Mouse (Mus musculus) ES-CJ7 (cell line): ENCODE measurements around the gene Olfr15.
"Not testable (repeated sequence)": the region's sequence is repeated elsewhere in the genome, so short reads cannot be mapped to it uniquely, and the experiment has no call there.

ENCODE experiments used
- DNase-seq: peaks from one replicate; pipeline ENCODE4 v3.0.0; 2011; ENCODE audit warnings: low read depth, low spot score

Olfr15 gene

GRCm38 (mm10) chr16:3830588-3831109 is at the start of gene Olfr15:
Gene Olfr15, plus strand, starts transcription at chr16:3830878.
- DNase-seq, result peak; percentile 49

- no peak for DNase-seq
These were observed 49.4 kb upstream of the Olfr15 start for GRCm38 (mm10) chr16:3781237-3781636.

GRCm38 (mm10) chr16:3788394-3788793 is 42.3 kb upstream of the Olfr15 start:
- no peak for DNase-seq

GRCm38 (mm10) chr16:3808176-3808575 is 22.5 kb upstream of the Olfr15 start:
- DNase-seq, result no peak

- DNase-seq, result not testable (repeated sequence)
These were observed 16.0 kb upstream of the Olfr15 start for GRCm38 (mm10) chr16:3814667-3815066.

GRCm38 (mm10) chr16:3820202-3820601 is 10.5 kb upstream of the Olfr15 start:
- no peak for DNase-seq

GRCm38 (mm10) chr16:3828021-3828420 is 2.7 kb upstream of the Olfr15 start:
- no peak for DNase-seq

GRCm38 (mm10) chr16:3829727-3830126 is 951 bp upstream of the Olfr15 start:
- DNase-seq, result no peak

- DNase-seq, result no peak
These were observed 4.8 kb downstream of the Olfr15 start for GRCm38 (mm10) chr16:3835461-3835860.

- DNase-seq, result peak; percentile 79
These were observed 8.6 kb downstream of the Olfr15 start for GRCm38 (mm10) chr16:3839157-3839885.

GRCm38 (mm10) chr16:3842989-3843388 is 12.3 kb downstream of the Olfr15 start:
- peak; percentile 38 for DNase-seq

- no peak for DNase-seq
These were observed 13.1 kb downstream of the Olfr15 start for GRCm38 (mm10) chr16:3843796-3844195.

- DNase-seq, result peak; percentile 95
These were observed 16.2 kb downstream of the Olfr15 start, which contains the start of gene Zfp174 for GRCm38 (mm10) chr16:3846711-3847518. Gene Zfp174, plus strand, starts transcription at chr16:3847268.

GRCm38 (mm10) chr16:3847871-3848270 is 17.2 kb downstream of the Olfr15 start:
- peak; percentile 23 for DNase-seq

- no peak for DNase-seq
These were observed 17.7 kb downstream of the Olfr15 start for GRCm38 (mm10) chr16:3848416-3848815.

- not testable (repeated sequence) for DNase-seq
These were observed 20.6 kb downstream of the Olfr15 start for GRCm38 (mm10) chr16:3851301-3851700.

- DNase-seq, result no peak
These were observed 21.9 kb downstream of the Olfr15 start for GRCm38 (mm10) chr16:3852586-3852985.

GRCm38 (mm10) chr16:3854437-3855182 is 23.9 kb downstream of the Olfr15 start:
- no peak for DNase-seq

- DNase-seq, result no peak
These were observed 25.1 kb downstream of the Olfr15 start for GRCm38 (mm10) chr16:3855776-3856175.

GRCm38 (mm10) chr16:3859254-3859653 is 28.6 kb downstream of the Olfr15 start:
- no peak for DNase-seq

- DNase-seq, result no peak
These were observed 41.1 kb downstream of the Olfr15 start for GRCm38 (mm10) chr16:3871815-3872214.
